9 mouse cellular contexts compared by ENCODE assay signal in genomic region chr10:45129105-45129504, GRCm38 (mm10). TPM values are rescaled to one million over a fixed set of nuclear protein-coding genes. Genes with fewer than 3 reads are reported as not detected.
DNase-seq lines count a peak whose midpoint lies in the region; ATAC-seq and TF ChIP-seq lines count a peak whose summit lies in the region.
"Had no signal": no experiment of that assay in that cellular context is flagged by ENCODE, and none has a peak within 500 bp of the region (broad histone marks: within the 10 kb centered on the region; RNA-seq: fewer than 3 reads in every experiment).

No protein-coding gene starts in this region.

- no peaks in the 10 kb centered on the region for H3K79me2 ChIP-seq in CH12.LX (replicated peaks; ENCODE audit: control insufficient read depth, extremely low read depth, insufficient read depth, poor library complexity, severe bottlenecking)

- TF ChIP-seq RAD21 in CH12.LX (IDR thresholded peaks at IDR 0.05; ENCODE audit: low read depth, low read length): no peak

- TF ChIP-seq EP300 in CH12.LX (IDR thresholded peaks at IDR 0.05; ENCODE audit: low read length): no peak

- no peaks in the 10 kb centered on the region for H3K27me3 ChIP-seq in forebrain, embryonic 14.5 days (replicated peaks; ENCODE audit: control insufficient read depth, insufficient read depth, low read length)
- H3K27me3 ChIP-seq in forebrain, embryonic 12.5 days: no peaks in the 10 kb centered on the region
- H3K27me3 ChIP-seq in CH12.LX (replicated peaks): no peaks in the 10 kb centered on the region
- H3K27me3 ChIP-seq: limb, embryonic 12.5 days had no signal

- H3K4me2 ChIP-seq in forebrain, embryonic 14.5 days (ENCODE audit: low read length): no peak overlapping the region
- no peak overlapping the region for H3K4me2 ChIP-seq in forebrain, embryonic 12.5 days
- H3K4me2 ChIP-seq in CH12.LX (ENCODE audit: insufficient read depth, low read depth, poor library complexity, severe bottlenecking): no peak overlapping the region
- H3K4me2 ChIP-seq: limb, embryonic 12.5 days had no signal

- TF ChIP-seq CTCF in CH12.LX (conservative IDR thresholded peaks at IDR 0.05 in 1 of 2, IDR thresholded peaks at IDR 0.05 in 1 of 2; ENCODE audit: low read depth in 2 of 2, low read length in 2 of 2): no peak

- peak; percentile 53 for DNase-seq in forebrain, embryonic 14.5 days (ENCODE audit: low spot score)
- peak; percentile 29 for DNase-seq in CH12.LX (ENCODE audit: extremely low read depth)
- DNase-seq in heart, postnatal 4 days: peak; percentile 26
- peak; percentile 49 for DNase-seq in lung, postnatal 10 days
- DNase-seq in embryo, embryonic 10 days (ENCODE audit: low spot score): no peak
- DNase-seq in adrenal gland, postnatal 25 days: no peak

- 0 out of 2 replicates have a peak overlapping the region, but pooled peaks have one; percentile 0 for H3K9ac ChIP-seq in forebrain, embryonic 14.5 days (ENCODE audit: low read length)
- no peak overlapping the region for H3K9ac ChIP-seq in forebrain, embryonic 12.5 days
- no peak overlapping the region for H3K9ac ChIP-seq in CH12.LX (ENCODE audit: insufficient read depth, low read depth)
- H3K9ac ChIP-seq: limb, embryonic 12.5 days had no signal

- H3K9me3 ChIP-seq in forebrain, embryonic 14.5 days (replicated peaks; ENCODE audit: control insufficient read depth, low read length): no peaks in the 10 kb centered on the region
- no peaks in the 10 kb centered on the region for H3K9me3 ChIP-seq in forebrain, embryonic 12.5 days
- no peaks in the 10 kb centered on the region for H3K9me3 ChIP-seq in CH12.LX (replicated peaks; ENCODE audit: low read length)
- H3K9me3 ChIP-seq: limb, embryonic 12.5 days had no signal

- in situ Hi-C loops in CH12.LX (cut with MboI; ENCODE audit: low pct_ligation_motif_present, low pct_unique_long_range_greater_than_20kb, low sequenced_read_pairs): loop anchor here (25.0 kb wide), 1 partner anchor 233 kb away; no protein-coding TSS in a partner anchor

- TF ChIP-seq POLR2A in CH12.LX (IDR thresholded peaks at IDR 0.05; ENCODE audit: low read depth, low read length): no peak

- ATAC-seq in forebrain, embryonic 14.5 days: no peak
- ATAC-seq in forebrain, embryonic 12.5 days (ENCODE audit: low FRiP score): no peak
- no peak for ATAC-seq in inflammation-experienced regulatory T-cells, adult 6 months

- no peak overlapping the region for H3K27ac ChIP-seq in forebrain, embryonic 14.5 days (ENCODE audit: low read depth, low read length)
- H3K27ac ChIP-seq in forebrain, embryonic 12.5 days: no peak overlapping the region
- no peak overlapping the region for H3K27ac ChIP-seq in CH12.LX (ENCODE audit: insufficient read depth, low read depth)
- H3K27ac ChIP-seq: limb, embryonic 12.5 days had no signal

- no peaks in the 10 kb centered on the region for H3K4me1 ChIP-seq in forebrain, embryonic 14.5 days (ENCODE audit: control insufficient read depth, insufficient read depth, low read length)
- no peaks in the 10 kb centered on the region for H3K4me1 ChIP-seq in forebrain, embryonic 12.5 days
- H3K4me1 ChIP-seq in CH12.LX (ENCODE audit: control insufficient read depth in 1 of 2, insufficient read depth in 2 of 2): peaks cover 0 to 23% of the 10 kb centered on the region in 2 experiments; a peak in 3 of 4 replicates
- H3K4me1 ChIP-seq: limb, embryonic 12.5 days had no signal

- peaks cover 27% of the 10 kb centered on the region for H3K36me3 ChIP-seq in forebrain, embryonic 14.5 days (ENCODE audit: control insufficient read depth, insufficient read depth, low read length)
- H3K36me3 ChIP-seq in forebrain, embryonic 12.5 days (replicated peaks): peaks cover 43% of the 10 kb centered on the region
- H3K36me3 ChIP-seq in CH12.LX (replicated peaks in 1 of 2; ENCODE audit: control insufficient read depth in 1 of 2, insufficient read depth in 1 of 2, low read length in 1 of 2): peaks cover 66 to 92% of the 10 kb centered on the region in 2 experiments

- 58% methylated on average over 11 of the region's 11 CpGs for WGBS in forebrain, embryonic 14.5 days
- WGBS in forebrain, embryonic 12.5 days: 83% methylated on average over 11 of the region's 11 CpGs

- no peak overlapping the region for H3K4me3 ChIP-seq in forebrain, embryonic 14.5 days (ENCODE audit: low read depth, low read length)
- H3K4me3 ChIP-seq in forebrain, embryonic 12.5 days (replicated peaks): no peak overlapping the region
- H3K4me3 ChIP-seq in CH12.LX (replicated peaks in 1 of 3; ENCODE audit: low read depth in 2 of 3, low read length in 2 of 3, poor library complexity in 1 of 3): no peak overlapping the region
- H3K4me3 ChIP-seq: limb, embryonic 12.5 days had no signal

- dilution Hi-C loops in CH12.LX (cut with MboI; ENCODE audit: extremely low pct_ligation_motif_present, extremely low pct_unique_long_range_greater_than_20kb, low sequenced_read_pairs): no loop called here

TF ChIP-seq in CH12.LX, 34 proteins besides CTCF, POLR2A, EP300 and RAD21:
- TF ChIP-seq MXI1 (IDR thresholded peaks at IDR 0.05; ENCODE audit: low read depth, low read length) (no peak), ETS1 (conservative IDR thresholded peaks at IDR 0.05; ENCODE audit: low read depth, low read length) (peak; percentile 61), BHLHE40 (IDR thresholded peaks at IDR 0.05; ENCODE audit: low read depth, low read length) (peak; percentile 47; the same call in 1 of the 2 replicates), HCFC1 (IDR thresholded peaks at IDR 0.05; ENCODE audit: low read depth, low read length) (no peak)
TF ChIP-seq in CH12.LX: peak in this region for 2.

RNA-seq across cellular contexts. Expression of gene Popdc3, which starts 48.8 kb away (rescaled TPM):
- 0.44 and 0.63 TPM in 2 replicates for polyA plus RNA-seq in forebrain, embryonic 14.5 days (2014; fragmentation: Nextera tagmentation; extraction: Ambion mirVana)
- 0.10 and 0.19 TPM in 2 replicates for polyA plus RNA-seq in forebrain, embryonic 12.5 days (2016; fragmentation: Nextera tagmentation; extraction: Ambion mirVana)
- 0.04 TPM in 1 of 2 replicates, not detected in the other for total RNA-seq in CH12.LX (2012; rRNA removed)
- total RNA-seq in CH12.LX (2014; rRNA removed): 0.24 and 0.32 TPM in 2 replicates
- polyA plus RNA-seq in CH12.LX (2012; ENCODE audit: insufficient read length, low read depth): 0.18 and 0.24 TPM in 2 replicates
- total RNA-seq in heart, postnatal 4 days (2021): 10 to 100 TPM; 35.3 to 39.5 TPM
- not detected for polyA plus RNA-seq in inflammation-experienced regulatory T-cells, adult 6 months (2017; shearing (Covaris generic))
- 0.82 and 0.90 TPM in 2 replicates for total RNA-seq in adrenal gland, postnatal 25 days (2021)

Comparison
In these comparisons a context has a peak if more than half of its experiments do, and no peak if none do; other contexts are left out.
1. DNase-seq: peak in forebrain, embryonic 14.5 days (single experiment), CH12.LX (single experiment), heart, postnatal 4 days (single experiment) and lung, postnatal 10 days (single experiment); none in embryo, embryonic 10 days (single experiment) and adrenal gland, postnatal 25 days (single experiment).